Mouse (Mus musculus): ENCODE data around the gene Ang4.

- TF ChIP-seq CTCF (IDR thresholded peaks at IDR 0.05; ENCODE audit: extremely low read depth, insufficient read depth, insufficient read length, insufficient replicate concordance), result no peak
- no peak for TF ChIP-seq POLR2A (IDR thresholded peaks at IDR 0.05; ENCODE audit: low read depth, low read length)
Measured at GRCm38 (mm10) chr14:51740347-51741170, 32.8 kb downstream of the Ang4 start.
